Mouse (Mus musculus): ENCODE measurements around the gene Fam228a. TPM values are rescaled to one million over a fixed set of nuclear protein-coding genes. Genes with fewer than 3 reads are reported as not detected.
"Not testable (repeated sequence)": the region's sequence is repeated elsewhere in the genome, so short reads cannot be mapped to it uniquely, and the experiment has no call there.

The Fam228a gene
- total RNA-seq, 4 experiments from 2014 or later = 0.28 to 0.59 (median 0.48) TPM; not detected in 1

DNA sequence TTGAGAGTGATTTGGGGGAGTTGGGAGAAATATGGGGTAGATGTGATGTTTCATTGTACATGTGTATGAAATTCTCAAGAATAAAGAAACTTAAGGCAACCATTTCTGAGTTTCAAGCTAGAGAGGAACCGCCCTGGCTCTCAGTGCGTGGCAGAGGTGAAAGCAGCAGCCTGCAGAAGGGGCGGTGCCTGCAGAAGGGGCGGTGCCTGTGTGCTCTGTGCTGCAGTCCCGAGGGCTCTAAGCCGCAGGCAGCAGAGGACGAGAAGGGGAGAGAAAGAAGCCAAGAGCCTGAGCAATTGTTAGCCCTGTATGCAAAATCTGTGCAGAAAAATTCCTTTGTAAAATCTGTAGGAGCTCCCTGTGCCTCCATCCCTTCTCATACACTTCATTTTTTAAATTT is 20.8 kb downstream of the Fam228a start:
- DNase-seq = no peak

DNA sequence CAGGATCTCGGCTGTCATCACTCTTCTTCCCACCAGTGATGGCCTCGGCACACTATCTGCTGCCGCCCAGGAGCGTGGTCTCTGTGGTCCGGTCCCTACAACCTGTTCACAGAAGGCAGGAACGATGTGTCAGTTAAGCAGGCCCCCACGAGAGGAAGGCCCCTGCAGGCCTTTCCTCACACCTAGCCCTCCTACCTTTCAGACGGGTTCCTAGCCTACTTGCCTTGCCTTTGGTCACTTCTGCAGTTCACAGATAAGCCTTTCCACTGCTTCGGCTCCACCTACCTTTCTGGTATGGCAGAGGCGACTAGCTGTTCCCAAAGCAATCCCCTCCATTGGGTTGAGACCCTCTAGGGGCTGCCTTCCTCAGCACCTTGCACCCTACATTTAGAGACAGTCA is 22.6 kb downstream of the Fam228a start:
- DNase-seq = no peak

DNA sequence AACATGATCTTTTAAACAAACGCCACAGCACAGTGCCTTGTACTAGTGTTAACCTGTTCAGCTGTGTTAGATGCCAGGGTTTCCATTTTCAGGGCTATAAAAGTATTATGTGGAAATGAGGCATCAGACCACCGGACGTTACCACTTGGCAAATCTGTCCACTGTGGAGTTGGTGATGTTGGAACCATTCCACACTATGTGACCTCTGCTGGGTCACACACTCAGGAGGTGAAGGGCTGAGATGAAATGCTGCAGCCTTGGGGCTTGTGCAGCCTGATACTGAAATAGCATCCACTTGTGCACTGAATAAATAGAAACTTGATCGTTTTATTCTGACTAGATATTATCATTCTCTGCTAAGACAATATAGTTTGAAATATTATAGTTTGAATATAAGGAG is 24.9 kb downstream of the Fam228a start:
- DNase-seq = no peak

DNA sequence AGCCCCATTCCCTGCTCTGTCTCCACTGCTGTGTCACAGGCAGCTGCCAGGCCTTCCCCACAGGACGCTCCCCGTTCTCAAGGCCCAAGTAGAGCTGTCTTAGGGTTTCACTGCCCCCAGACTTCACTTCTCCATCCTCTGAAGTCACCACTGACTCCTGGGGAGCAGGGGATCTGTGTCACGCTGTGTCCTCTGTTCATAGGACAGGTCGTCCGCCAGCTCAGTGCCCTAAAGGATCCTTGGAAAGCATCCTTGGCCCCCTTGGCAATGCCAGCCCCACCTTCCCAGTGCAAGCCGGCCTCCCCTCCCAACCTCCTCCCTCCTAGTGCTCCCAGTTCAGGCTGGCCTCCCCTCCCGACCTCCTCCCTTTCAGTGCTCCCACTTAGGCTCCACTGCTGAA is 28.3 kb downstream of the Fam228a start:
- no peak for DNase-seq

DNA sequence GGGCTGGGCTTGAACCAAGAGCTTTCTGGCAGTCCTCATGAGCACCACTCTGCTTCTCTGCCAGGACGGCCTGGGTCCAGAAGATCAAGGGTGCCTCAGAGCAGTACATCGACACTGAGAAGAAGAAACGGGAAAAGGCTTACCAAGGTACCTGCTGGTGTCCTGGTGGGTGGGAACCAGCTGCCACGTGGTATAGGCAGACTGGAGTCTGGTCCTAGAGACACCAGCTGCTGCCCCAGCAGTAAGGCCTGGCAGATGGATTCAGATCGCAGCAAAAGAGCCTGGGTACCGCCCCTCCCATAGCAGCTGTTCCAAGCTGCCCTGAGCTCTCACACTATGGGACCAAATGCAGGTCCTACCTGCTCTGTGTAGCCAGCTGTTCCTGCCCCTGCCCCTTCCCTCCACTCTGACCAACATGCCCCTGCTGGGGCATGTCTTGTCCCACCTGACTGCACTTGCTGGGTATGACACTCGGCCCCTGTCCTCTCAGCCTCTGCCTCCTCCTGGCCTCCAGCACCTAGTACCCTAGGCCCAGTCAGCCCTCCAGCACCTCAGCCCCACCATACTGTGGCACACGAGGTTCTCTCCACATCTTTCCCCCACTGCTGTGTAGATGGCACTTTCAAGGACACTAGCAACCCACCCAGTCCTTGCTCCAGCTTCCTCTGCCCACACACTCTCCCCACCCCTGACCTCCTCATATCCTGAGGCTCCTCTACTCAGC is 29.2 kb downstream of the Fam228a start:
- DNase-seq = no peak

DNA sequence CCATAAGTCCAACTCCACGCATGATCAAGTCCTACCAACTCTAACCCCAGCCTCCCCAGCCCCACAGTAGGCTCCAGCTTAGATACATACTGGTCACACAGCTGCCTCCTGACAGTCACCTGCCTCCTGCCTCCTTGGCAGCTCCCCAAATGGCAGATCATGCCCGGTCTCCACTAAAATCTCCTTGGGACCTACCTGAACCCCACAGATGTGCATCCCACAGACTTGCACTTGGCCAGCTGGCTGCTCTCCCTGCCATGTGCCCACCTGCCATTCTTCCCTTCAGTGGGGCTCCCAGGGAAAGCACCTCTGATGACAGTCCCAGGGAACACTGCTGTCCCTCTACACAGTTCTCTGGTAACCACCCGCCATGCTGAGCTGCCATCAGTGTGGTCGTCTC is 29.9 kb downstream of the Fam228a start:
- DNase-seq = no peak

DNA sequence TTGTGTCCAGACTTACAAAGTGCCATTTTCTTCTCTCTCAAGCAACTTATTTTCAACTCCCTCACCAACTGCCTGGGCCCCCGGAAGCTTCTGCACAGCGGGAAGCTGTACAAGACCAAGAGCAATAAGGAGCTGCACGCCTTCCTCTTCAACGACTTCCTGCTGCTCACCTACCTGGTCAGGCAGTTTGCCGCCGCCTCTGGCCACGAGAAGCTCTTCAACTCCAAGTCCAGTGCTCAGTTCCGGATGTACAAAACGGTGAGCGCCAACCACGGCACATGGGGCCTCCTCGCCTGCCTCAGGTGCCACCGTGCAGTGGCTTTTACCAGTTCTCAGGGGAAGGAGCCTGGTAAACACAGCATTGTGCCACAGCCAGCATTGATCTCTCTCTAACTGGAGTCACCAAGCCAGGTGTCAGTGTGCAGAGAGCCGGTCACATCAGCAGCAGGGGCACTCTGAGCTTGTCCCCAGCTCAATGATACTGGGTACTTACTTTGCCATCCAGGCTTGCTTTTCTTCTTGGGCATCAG is 30.7 kb downstream of the Fam228a start:
- no peak for DNase-seq

DNA sequence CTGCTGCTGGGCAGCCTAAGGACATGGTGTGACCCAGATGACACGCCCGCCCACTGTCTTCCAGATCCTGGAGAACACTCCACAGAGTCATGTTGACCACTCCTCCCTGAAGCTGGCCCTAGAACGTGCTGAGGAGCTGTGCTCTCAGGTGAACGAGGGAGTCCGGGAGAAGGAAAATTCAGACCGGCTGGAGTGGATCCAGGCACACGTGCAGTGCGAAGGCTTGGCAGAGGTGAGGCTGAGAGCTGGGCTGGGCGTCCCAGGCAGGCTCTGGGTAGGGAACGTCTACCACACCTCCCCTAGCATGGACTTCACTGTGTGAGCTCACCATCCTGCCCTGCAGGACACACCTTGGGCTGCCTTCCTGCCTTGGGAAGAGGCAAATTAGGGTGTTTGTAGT is 31.3 kb downstream of the Fam228a start:
- DNase-seq = no peak

DNA sequence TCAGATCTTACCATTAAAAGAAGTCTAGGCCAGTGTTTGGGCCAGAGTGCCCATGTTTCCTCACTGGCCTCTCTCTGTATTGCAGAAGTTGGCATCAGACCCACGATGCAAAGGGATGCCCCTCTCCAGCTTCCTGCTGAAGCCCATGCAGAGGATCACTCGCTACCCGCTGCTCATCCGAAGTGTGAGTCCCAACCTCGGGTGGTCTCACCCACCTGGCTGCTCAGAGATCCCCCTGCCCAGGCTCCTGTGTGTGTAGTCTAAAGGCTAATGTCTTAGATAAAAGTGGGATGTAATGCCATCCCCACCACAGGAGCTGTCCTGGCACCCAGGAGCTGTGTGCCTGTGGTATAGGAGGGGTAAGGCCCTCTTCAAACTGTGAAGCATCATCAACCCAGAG is 32.1 kb downstream of the Fam228a start:
- DNase-seq = no peak

DNA sequence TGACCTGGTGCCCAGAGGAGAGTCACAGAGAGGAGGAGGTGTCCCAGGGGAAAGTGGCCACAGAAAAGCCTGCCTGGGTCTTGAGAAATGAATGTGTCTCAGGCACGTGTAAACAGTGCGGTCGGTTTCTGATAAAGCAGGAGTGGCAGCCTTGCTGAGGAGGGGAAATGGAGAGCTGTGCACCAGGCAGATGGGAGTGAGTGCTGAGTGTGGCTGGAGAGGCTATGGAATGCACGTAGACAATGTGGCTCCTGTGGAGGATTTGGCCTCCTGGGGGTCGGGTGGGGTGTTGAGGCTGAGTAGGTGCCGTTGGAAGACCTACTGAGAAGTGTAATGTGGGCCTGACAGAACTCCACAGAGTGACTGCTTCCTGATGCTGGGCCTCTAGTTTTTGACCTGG is 32.6 kb downstream of the Fam228a start:
- DNase-seq = not testable (repeated sequence)

DNA sequence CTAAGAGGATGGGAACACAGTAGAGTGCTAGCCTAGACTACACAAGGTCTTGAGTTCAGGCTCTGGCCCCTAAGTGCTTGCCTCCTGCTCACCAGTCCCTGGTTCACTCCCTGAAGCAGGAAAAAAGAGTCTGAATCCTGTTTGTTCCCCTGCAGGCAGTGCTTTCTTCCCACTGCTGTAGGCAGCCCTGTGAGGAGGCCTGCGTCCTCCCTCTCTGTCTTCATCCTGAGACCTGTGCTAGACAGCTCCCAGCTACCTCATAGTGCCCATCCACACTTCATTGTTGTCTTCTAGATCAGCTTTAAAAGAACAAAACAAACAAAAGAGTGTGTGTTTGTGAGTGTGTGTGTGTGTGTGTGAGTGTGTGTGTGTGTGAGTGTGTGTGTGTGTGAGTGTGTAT is 43.7 kb downstream of the Fam228a start:
- DNase-seq = no peak

DNA sequence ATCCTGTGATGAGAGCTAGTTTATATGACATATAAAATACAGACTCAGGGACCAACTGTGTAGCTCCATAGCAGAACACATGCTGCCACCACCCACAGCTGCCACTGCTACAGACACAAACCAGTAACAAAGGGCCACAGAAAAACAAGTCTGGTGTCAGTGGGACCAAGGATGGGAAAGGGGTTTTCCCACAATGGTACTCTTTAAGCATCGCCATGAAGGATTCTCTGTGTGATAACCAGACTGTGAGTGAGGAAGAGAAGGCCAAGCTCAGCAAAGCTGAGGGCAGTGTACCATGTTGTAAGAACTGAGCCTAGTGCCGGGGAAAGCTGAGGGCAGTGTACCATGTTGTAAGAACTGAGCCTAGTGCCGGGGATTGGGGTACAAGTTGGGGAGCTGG is 47.0 kb downstream of the Fam228a start:
- DNase-seq = no peak

DNA sequence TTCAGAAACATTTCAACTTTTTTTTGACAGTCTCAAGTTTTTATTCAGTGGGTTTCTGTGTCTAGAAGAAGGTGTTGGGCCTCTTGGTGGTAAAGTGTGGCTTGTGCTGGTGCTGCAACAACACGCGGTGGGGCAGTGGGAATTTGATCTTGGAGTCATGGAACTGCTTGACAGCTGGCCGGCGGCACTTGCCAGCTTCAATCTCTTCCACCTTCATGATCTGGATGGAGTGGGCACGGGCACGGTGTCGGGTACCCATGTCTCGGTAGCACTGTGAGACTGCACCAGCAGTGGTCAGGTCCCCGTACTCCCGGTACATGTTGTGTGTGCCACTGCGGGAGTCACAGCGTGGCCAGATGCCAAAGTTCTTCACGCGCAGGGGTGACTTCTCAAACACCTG is 48.9 kb downstream of the Fam228a start:
- DNase-seq = no peak

DNA sequence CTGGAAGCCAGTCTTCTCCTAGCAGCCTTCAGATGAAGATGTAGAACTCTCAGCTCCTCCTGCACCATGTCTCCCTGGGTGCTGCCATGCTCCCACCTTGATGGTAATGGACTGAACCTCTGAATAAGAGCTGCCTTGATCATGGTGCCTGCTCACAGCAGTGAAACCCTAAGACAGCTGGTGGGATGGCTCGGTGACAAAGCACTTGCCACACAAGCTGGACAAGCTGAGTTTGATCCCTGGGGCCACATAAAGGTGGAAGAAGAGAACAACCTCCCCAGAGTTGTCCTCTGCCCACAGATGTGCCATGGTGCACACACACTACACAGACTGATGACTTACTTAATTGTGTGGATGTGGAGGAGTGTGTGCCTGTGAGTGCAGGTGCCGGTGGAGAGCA is 49.8 kb downstream of the Fam228a start:
- no peak for DNase-seq

DNA sequence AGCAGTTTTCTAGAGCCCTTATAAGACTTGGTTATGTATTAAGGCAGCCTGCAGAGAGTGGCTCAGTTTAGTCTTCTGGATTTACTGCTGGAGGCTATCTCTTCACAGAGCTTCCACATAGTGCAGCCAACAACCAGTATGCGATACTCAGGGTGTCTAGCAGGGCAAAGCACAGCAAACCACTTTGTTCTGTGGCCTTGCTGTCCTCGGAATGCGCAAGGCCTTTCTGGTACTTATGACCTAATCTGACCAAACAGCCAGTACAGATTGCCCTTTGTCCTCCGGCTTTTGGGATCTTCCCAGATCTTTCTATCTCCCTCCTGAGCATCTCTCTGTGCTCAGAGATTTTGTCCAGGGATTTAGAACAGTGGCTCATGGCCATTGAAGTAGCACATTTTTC is 52.8 kb downstream of the Fam228a start:
- peak; percentile 12 for DNase-seq

DNA sequence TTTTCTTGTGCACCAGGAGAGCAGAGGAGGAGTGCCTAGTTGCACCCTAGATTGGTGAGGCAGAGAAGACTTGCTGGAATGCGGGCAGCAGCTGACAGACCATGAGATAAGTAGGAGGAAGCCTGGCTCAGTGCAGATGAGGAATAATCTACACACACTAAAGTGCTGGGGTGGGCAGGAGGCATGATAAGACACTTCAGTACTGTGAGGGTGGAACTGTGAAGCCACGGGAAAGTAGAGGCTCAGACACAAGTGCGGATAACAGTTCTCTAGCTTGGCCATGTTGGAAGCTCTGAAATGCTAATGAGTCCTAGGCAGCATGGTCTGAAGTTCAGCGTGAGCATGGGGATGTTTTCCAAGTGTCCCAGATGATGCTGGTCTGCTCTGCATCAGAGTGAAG is 58.3 kb downstream of the Fam228a start:
- DNase-seq = no peak

DNA sequence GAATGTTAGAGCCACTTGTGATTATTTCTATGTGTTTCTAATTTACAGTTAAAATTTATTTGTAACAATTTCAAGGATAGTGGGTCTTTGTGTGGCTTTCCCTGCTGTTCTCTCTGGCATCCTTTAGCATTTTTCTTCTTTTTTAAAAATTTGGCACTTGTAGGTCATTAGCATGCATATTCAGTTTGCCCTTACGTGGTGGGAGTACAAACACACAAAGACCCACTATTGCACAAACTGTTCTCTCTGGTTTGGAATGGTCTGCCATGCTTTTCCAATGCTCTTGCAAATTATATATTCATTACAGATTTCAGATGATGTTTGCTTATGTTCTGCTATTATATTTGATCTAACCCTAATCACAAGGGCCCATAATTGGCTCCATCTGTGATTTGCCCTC is 61.9 kb downstream of the Fam228a start:
- no peak for DNase-seq

DNA sequence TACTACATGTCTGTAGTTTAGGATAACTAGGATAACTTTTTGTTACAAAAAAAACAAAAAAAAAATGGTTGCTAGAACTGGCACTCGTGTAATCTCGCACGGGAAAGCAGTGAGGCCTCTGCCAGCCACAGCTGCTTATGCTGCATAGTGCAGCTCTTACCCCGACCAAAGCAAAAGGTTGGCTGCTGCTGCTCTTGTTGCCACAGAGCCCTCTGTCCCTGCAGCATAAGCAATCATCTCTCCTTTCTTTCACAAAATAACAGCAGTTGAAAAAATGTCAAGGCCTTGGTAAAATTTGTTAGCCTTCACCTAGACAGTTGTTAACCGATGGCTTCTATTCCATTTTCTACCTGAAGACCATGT is 72.6 kb downstream of the Fam228a start:
- no peak for DNase-seq

DNA sequence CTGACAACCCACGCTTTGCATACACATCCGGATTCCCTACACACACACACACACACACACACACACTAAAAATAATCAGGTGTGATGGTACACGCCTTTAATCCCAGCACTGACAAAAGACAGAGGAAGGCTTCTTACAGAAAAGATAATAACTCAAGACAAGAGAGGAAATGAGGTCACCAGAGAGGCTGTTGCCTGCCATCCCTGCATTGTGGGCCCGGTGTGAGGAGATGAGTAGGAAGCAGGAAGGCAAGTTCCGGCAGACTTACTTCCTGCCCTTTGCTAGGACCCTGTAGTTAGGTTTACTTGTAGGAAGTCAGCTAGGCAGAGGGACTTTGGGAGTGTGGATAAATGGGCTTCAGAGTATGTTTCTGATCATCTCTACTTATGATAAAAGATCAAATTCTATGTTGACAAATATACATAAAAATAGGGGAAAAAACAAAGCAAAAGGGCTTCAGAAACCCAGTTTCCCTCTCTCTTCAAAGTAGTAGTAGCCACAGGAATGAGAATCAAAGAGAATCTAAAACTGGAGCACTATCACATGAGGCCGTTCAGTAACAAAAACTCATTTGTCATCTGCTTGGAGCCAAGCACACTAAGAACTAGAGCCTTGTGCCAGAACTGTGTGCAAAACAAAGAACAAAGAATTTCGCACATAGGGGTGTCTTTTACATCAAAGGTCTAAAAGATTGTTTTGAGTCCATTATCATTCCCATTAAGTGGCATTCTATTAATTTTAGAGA is 73.1 kb downstream of the Fam228a start:
- DNase-seq = no peak

Other genes with a start within 250 kb of the Fam228a start
- 10 to 100 TPM; 55.7 to 74.2 (median 67.1) TPM for gene Itsn2, start 145.8 kb downstream of the Fam228a start, total RNA-seq (2022)
- not detected for gene Gm3625, start 145.5 kb downstream of the Fam228a start, total RNA-seq (2022)
- gene Pfn4, start 30.6 kb upstream of the Fam228a start, total RNA-seq (2022) = 1 to 10 TPM in 3 of 4 experiments, under 1 TPM in 1; 0.75 to 3.7 (median 2.6) TPM
- gene Fam228b, start 30.8 kb upstream of the Fam228a start, total RNA-seq (2022) = 1 to 10 TPM; 4.6 to 8.1 (median 6.3) TPM
- 100 to 1,000 TPM in 3 of 4 experiments, 10 to 100 TPM in 1; 98.9 to 114 (median 103) TPM for gene Sf3b6, start 79.1 kb upstream of the Fam228a start, total RNA-seq (2022)
- 10 to 100 TPM in 1 of 4 experiments, 1 to 10 TPM in 3; 2.8 to 16.0 (median 7.2) TPM for gene Fkbp1b, start 103.2 kb upstream of the Fam228a start, total RNA-seq (2022)
- 10 to 100 TPM; 10.1 to 13.0 (median 11.5) TPM for gene Wdcp, start 104.9 kb upstream of the Fam228a start, total RNA-seq (2022)
- gene Mfsd2b, start 135.9 kb upstream of the Fam228a start, total RNA-seq (2022) = 1 to 10 TPM in 1 of 4 experiments, under 1 TPM in 3; 0.67 to 1.8 (median 0.83) TPM
- gene Ubxn2a, start 169.3 kb upstream of the Fam228a start, total RNA-seq (2022) = 10 to 100 TPM; 38.2 to 49.6 (median 42.1) TPM
- 10 to 100 TPM; 22.5 to 31.4 (median 25.5) TPM for gene Atad2b, start 178.9 kb upstream of the Fam228a start, total RNA-seq (2022)